Mouse (Mus musculus) MEL-GATA-1-ER (cell line): ENCODE measurements at regions not wholly inside any gene's neighbourhood (a gene's known extent, or its start where the extent isn't known, plus 50 kb on each side); places are given as distances from the start of the nearest gene placed in this dataset.
A peak's percentile ranks its signal among the peaks of the same experiment; 100 is the strongest.
"Not testable (repeated sequence)": the region's sequence is repeated elsewhere in the genome, so short reads cannot be mapped to it uniquely, and the experiment has no call there.

Experiments
- DNase-seq: peaks from one replicate; pipeline ENCODE4 v3.0.0-alpha.2; 2012; ENCODE audit warnings: low read depth; ENCODE audit errors: extremely low read depth

DNA sequence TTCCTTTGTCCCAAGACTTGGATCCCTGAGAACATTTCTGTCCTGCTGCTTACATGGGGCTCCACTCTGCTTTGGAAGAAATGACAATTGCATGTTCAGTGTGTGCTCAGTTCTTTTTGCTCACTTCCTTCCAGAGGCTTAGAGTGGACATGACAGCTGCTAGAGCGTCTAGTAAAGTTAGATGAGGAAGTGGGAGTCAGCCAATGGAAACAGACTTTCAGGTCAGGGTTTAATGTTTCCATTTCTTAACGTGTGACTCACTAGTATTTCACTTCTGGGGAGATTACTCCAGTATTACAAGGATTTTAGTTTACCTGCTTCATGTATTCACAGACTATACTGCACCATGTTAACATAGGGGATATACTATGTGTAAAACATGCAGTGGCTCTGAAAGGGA is 759.3 kb upstream of the Gm38303 start:
- no peak for DNase-seq

DNA sequence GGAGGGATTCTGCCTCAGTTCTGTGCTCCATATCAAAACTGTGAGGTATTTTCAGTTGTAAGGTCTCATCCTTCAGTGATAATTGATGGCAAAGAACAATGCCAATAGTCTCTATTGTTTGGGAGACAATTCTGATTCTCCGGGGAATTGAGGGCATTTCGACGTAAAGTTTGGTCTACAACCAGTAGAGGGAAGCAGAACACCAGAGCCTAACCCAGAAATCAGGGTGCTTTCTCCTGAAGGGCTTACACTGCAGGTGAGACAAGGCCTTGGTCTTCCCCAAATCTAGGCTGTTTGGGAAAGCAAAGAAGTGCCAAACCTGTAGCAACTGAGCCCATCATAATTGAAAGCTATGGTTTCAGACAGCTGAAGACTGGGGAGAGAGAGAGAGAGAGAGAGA is 758.7 kb upstream of the Gm38303 start:
- no peak for DNase-seq

DNA sequence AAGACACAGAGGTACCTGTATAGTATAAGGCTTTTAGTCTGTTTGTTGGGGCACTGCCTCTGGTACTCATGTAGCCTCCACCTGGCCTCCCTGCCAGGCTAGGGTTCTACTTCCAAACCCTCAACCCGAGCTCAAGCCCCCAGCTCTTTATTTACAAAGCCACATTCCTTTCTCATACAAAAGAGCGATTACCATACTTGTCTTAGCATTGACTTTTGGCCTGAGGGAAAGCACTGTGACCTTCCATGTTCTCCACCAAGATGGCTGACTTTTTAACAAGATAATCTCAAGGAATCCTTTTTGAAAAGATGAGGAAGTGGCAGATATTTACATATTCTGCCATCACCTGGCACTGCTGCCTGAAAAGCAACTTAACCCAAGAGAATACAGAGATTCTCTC is 747.8 kb upstream of the Gm38303 start:
- no peak for DNase-seq

DNA sequence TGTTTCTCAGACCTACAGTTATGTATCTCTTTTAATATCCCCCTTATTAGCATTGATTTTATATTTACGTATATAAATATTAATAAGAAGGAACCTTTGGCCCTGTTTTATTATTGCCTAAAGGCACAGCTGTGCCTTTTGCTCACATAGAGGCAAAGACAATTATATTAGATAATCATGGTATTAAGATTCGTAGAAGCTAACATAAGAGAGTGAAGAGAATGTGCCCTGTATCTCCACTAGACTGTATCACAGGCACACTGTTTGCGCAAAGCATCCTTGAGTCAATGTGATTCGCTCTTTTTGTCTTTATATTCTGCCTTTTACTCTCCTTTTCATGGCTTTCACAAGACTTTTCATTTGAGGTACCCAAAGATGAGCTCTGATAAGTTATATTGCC is 738.5 kb upstream of the Gm38303 start:
- DNase-seq: no peak

GRCm38 (mm10) chr3:11034995-11035769 is 699.7 kb upstream of the Gm38303 start:
- peak; percentile 2 for DNase-seq

DNA sequence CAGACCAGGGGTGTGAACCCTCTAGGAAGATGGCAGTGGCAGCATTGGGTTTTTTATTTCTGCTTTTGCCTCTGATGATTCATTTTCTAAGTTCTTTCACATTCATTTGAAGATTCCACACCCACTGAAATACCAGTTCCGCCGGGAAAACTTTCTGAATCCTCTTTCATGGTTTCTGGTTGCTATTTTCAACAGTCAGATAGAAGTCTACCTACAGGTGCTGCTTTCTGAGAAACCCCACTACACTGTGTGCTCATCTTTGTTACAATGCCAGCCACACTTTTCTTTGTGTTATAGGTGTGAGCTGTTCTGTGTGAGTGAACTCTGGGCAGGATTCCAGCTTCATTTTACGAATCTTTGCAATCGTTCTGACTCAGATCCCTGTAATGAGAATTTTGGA is 694.5 kb upstream of the Gm38303 start:
- DNase-seq: no peak

DNA sequence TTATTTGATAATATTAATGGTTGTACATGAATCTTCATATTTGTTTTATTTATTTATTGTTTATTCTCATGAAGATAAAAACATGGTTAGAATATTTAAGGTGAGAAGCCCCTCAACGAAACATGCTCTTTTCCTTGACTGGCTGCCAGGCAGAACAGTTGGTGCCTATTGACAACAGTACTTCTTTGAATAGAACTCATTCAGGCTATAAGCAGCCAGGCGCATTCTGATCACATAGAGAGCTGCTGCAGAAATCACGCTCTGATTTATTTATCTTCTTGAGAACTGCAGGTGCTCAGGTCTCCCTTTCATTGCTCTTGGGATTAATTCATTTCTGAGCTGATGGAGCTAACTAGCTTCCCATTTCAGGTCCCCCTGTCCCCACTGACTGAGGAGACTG is 688.9 kb upstream of the Gm38303 start:
- DNase-seq: no peak

- DNase-seq: no peak
Measured at GRCm38 (mm10) chr3:11020048-11020447, 684.6 kb upstream of the Gm38303 start.

- not testable (repeated sequence) for DNase-seq
Measured at GRCm38 (mm10) chr3:11014911-11015310, 679.4 kb upstream of the Gm38303 start.

- DNase-seq: no peak
Measured at GRCm38 (mm10) chr3:11007363-11007762, 671.9 kb upstream of the Gm38303 start.

DNA sequence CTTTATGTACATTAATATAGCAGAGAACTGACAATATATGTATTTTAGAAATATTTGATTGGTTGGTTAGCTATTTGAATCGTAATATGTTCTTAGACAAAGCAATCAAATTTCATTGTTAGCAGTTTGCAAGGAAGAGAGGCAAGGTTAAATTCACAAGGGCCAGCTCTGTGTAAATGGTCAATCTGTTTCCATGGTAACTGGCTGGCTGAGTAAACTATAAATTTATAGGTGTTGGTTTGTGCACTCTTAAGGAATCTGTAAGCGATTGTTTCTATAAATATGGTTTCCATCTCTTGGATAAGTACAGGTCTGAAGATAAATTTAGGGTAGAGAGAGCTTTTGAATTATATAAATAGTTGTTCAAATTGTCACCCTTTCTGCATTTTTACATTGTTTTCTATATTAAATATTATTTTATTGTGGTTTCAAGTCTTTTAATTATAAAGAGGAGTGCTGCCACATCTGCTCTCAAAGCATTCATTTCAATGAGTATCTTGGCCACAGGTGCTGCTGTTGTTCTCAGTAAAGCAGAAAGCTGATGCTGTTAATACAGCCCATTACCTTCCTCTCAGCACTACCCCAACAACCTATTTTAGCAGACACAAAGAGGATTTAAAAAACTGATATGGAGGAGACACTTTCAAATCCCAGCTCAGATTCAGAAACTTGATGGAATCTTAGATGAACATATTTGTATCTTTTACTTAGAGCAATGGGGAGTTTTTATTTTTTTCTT is 671.2 kb upstream of the Gm38303 start:
- no peak for DNase-seq

- no peak for DNase-seq
Measured at GRCm38 (mm10) chr3:10978968-10979367, 643.5 kb upstream of the Gm38303 start.

DNA sequence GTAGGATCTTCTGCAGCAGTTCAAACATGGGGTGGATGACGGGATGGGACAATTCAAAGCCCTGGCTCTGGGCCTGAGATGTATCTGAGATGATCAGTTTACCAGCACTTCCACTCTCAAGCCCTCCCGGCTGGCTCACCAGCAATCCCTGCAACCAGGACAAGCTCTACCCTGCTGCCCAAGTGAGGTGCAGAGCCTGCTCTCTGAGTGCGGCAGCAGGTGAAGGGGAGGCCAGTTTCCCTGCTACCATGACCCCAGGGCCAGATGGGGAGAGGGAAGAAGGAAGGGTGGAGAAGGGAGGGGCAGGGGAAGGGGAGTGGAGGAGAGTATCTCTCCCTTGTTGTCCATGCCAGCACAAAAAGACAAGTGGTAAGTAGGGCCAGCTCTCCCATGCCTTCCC is 638.9 kb upstream of the Gm38303 start:
- no peak for DNase-seq

DNA sequence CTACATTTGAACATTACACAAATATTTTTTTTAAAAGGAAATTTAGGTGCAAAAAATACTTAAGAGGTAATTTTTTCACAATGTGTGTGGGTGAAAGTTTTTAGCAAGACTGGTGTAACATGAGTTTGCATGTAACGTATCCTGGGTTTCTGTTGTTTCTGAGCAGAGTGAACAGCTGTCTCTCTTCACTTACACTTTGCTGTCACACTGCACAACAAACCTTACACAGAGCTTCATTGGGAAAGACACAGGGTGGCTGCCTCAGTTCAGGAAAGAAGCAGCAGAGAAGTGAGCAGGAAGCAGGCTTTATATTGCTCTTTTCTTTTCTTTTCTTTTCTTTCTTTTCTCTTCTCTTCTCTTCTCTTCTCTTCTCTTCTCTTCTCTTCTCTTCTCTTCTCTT is 617.1 kb upstream of the Gm38303 start:
- no peak for DNase-seq

- no peak for DNase-seq
Measured at GRCm38 (mm10) chr3:10917056-10917455, 581.6 kb upstream of the Gm38303 start.

GRCm38 (mm10) chr3:10891981-10892380 is 556.5 kb upstream of the Gm38303 start:
- no peak for DNase-seq
